Mouse (Mus musculus): ENCODE measurements around the gene Adcy7.

Adcy7 gene

DNA sequence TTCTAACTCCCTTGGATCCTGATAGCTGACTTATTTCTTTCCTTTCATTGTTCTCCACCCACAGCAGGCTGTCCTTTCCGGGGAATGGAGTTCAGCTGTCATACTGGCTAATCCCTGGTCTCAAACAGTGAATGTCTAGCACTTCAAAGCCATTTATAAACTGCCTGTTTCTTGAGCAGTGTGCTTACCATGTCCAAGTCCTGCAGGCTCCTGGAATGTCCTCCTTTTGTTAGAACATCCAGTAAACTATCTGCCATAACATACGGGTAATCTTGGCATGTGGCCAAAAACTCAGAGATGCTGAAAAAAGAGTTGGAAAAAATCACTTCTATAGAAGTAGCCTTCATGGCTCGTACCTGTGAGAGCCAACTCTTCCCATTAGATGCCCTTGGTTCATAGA is 67.0 kb downstream of the Adcy7 start:
- no peak for DNase-seq

- DNase-seq: no peak
Measured at GRCm38 (mm10) chr8:88339887-88340695, 67.9 kb downstream of the Adcy7 start.

DNA sequence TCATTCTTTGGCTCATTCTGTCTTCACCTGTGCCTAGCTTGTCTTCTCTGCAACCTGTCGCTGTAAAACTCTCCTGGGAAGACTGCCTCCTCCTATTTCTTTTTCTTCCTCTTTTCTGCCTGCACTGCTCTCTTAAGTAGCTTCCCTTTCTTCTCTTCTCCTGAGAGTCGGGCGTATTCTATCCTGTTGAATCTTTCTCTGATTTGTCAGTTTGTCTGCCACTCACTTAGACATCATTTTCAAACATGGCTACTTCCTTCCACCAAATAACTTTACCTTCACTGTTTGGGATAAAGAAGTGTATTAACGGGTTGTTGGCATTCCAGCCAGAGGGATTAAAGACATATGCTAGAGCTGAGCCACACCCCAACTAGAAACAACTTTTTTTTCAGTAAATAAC is 69.8 kb downstream of the Adcy7 start:
- no peak for DNase-seq

GRCm38 (mm10) chr8:88349046-88349445 is 76.8 kb downstream of the Adcy7 start:
- no peak for DNase-seq

- DNase-seq: no peak
Measured at GRCm38 (mm10) chr8:88357226-88357933, 85.2 kb downstream of the Adcy7 start.

DNA sequence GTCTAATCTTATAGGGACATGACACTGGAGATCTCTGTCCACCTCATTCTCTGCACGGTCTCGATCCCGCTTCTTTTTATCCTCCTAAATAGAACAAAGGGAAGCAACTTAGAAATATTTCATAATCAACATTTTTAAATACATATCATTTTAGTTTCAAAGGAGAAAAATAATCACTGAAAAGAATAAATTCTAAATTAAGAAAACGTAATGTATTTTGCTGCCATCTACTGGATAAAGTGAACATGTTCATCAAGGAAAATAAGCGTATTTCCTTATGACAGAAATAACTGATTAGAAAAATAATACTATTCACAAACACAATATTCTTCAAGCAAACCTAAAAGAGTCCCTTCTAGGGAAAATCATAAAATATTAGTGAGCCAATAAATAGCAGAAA is 85.7 kb downstream of the Adcy7 start:
- DNase-seq: no peak

DNA sequence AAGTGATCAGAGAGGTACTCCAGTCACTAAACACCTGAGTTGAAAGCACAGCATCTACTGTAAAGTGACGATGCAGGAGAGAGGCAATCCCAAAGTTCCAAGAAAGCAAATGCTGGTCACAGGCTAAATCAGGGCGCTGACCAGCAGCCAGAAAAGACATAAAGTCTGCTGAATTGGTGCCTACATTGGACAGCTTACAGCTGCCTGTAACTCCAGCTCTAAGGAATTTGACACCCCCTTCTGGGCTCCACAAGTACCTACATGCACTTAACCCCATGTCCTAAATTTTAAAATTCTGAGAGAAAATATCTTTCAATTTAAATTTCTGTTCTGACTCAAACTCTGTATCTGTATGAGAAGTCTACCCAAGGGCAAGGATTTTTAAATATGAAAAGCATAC is 87.8 kb downstream of the Adcy7 start:
- DNase-seq: no peak

DNA sequence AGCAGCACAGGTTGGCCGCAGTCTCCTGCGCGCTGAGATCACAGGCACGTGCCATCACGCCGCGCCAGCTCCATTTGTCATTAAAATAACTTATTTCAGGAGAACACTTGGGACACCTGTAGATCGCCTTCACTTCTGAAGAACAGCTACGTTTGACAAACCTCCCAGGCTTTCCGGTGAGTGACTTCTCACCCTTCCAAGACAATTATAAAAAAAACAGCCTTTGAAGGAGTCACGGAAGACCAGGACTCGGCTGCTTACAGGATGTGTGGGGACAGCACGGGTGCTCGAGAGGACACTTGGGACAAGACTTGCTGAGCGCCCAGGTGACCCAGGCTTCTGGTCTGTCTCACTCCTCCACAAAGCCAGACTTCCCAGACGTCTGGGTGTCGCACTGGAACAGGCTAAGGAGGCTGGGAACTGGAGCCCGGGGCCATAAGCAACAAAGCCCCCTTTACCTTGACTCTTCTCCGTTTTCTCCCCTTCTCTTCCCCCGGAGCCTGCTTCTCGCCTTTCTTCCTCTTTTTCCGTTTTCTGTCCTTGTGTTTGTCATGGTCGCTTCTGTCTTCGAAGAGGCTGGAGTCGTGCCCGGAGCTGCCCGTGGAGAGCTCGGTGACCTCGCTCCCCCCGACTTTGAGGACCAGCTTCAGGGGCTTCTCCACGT is 89.0 kb downstream of the Adcy7 start:
- peak; percentile 29 to 30 for DNase-seq

DNA sequence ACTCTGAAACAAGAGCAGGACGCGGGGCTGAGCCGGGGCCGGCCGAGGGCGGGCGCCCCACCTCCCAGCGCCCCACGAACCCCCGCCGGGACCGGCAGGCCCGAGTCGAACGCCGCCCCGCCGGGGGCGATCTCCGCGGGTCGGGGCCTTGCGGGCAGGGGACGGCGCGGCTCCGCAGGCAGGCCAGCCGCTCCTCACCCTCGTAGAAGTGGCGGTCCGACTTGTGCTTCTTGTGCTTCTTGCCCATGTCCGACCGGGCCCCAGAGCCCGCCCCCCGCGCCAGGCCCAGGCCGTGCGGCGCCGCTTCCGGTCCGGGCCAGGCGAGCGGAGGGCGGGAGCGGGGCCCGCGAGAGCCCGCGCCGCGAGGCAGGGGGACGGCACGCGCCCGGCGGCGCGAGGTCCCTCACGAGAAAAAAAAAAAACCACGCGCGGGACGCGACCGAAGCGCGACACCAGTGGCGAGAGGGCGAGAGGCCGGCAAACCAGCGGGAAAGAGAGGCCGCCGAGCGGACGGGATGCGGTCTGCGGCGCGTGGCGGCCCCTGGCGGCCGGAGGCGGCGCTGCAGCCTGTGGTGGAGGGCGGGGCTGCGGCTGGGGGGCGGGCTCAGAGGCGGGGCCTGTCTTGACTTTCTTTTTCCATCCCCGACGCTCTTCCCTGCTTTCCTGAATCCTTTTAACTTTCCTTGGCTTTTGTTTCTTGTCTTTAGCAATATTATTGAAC is 89.7 kb downstream of the Adcy7 start, which contains the start of gene Brd7:
Brd7 (minus strand) TSS at position 487 of the 721 bp plus-strand sequence.
- peak; percentile 82 to 87 for DNase-seq

GRCm38 (mm10) chr8:88362446-88363150 is 90.4 kb downstream of the Adcy7 start:
- no peak for DNase-seq

DNA sequence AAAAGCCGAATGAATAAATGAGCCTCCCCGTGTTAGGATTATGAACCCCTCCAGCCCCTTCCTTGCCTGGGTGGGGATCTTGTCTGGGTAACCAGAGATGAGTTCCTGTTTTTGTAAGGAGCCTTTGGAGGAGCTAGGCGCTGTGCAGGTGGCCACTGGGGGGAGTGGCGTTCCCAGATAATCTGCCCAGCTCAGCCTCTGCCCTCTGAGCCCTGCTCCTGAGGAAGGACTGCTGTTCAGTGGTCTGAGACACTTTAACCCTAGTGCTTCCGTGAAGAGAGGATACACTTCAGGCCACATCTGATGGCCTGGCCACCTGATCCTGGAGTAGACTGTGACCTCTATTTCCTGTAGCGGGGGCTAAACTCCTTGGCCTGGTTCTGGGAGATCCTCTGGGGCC is 97.0 kb downstream of the Adcy7 start:
- DNase-seq: peak in 1 of 2 experiments; percentile 28

DNA sequence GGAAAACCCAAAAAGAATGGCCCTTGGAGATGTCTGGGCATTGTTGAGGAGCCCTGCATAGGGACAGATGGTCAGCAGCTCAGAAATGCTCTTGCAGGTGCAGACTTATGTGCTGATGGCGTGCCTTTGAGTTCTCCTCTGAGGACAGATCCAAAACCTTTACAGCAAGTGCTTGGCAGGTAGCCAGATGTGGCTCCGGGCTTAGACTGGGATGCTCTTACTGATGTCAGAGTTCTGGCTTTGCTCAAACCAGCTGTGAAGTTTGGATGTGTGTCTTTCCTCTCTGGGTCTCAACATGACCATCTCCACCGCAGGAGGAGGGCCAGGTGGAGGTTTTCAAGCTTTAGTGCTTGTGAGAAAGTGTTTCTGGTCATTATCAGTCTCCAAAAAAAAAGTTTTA is 97.6 kb downstream of the Adcy7 start:
- no peak for DNase-seq

GRCm38 (mm10) chr8:88371522-88371921 is 99.3 kb downstream of the Adcy7 start:
- DNase-seq: no peak

- peak; percentile 40 to 64 for DNase-seq
Measured at GRCm38 (mm10) chr8:88376836-88377582, 104.8 kb downstream of the Adcy7 start.

Data from thymus, postnatal 36 days (tissue).